Mouse (Mus musculus) forebrain, embryonic 12.5 days (tissue): Measurements from ENCODE around the gene Vsx1. TPM values are rescaled to one million over a fixed set of nuclear protein-coding genes. Genes with fewer than 3 reads are reported as not detected.

Source experiments
- ATAC-seq: fragments of 200-750 bp; cut with Nextera tagmentation; 2 replicates; pipeline ENCODE4 v1.8.0; 2017; ENCODE audit warnings: moderate TSS enrichment; ENCODE audit not compliant: low FRiP score
- H3K27ac ChIP-seq: fragments of 300-500 bp; sonication (generic); 2 replicates; pipeline ENCODE4 v1.5.1; 2016; ENCODE audit warnings: mild to moderate bottlenecking
- H3K27me3 ChIP-seq: fragments of 300-500 bp; sonication (generic); 2 replicates; pipeline ENCODE4 v1.6.1; 2016; ENCODE audit warnings: mild to moderate bottlenecking
- H3K36me3 ChIP-seq: fragments of 300-500 bp; sonication (generic); replicated peaks from 2 replicates; pipeline ENCODE4 v1.6.1; 2016; ENCODE audit warnings: mild to moderate bottlenecking
- H3K4me1 ChIP-seq: fragments of 300-500 bp; sonication (generic); 2 replicates; pipeline ENCODE4 v1.6.1; 2016
- H3K4me2 ChIP-seq: fragments of 300-500 bp; sonication (generic); 2 replicates; pipeline ENCODE4 v1.6.1; 2016; ENCODE audit warnings: mild to moderate bottlenecking, moderate library complexity
- H3K4me3 ChIP-seq: fragments of 300-500 bp; sonication (generic); replicated peaks from 2 replicates; pipeline ENCODE4 v1.5.1; 2016; ENCODE audit warnings: mild to moderate bottlenecking
- H3K9ac ChIP-seq: fragments of 300-500 bp; sonication (generic); 2 replicates; pipeline ENCODE4 v1.6.1; 2016; ENCODE audit warnings: mild to moderate bottlenecking
- H3K9me3 ChIP-seq: fragments of 300-500 bp; sonication (generic); 2 replicates; pipeline ENCODE4 v1.6.1; 2016
- WGBS: fragments of 180-500 bp; shearing (Covaris S2); methylation state at CpG from one replicate; pipeline ENCODE4 v1.1.7; 2016; 5-methylcytosine and 5-hydroxymethylcytosine counted together
- polyA plus RNA-seq: library from polyadenylated mRNA; unstranded; fragments of >200 nt; fragmentation: Nextera tagmentation; extraction: Ambion mirVana; gene quantifications from 2 replicates; pipeline ENCODE4 v1.2.1, GENCODE M21; 2016

The Vsx1 gene
- polyA plus RNA-seq, 1 experiment from 2014 or later, result 0.11 TPM

GRCm38 (mm10) chr2:150665534-150666451, 23.4 kb downstream of the Vsx1 start:
- 55% methylated on average over 10 of the region's 10 CpGs for WGBS
- peaks cover 47% of the 10 kb centered on the region for H3K4me1 ChIP-seq
- H3K4me2 ChIP-seq, result peak overlapping the region; percentile 39
- no peak overlapping the region; the same call in 1 of the 2 replicates for H3K9ac ChIP-seq
- peak overlapping the region; percentile 54 for H3K27ac ChIP-seq
- H3K4me3 ChIP-seq, result peak overlapping the region; percentile 16
- H3K9me3 ChIP-seq, result no peaks in the 10 kb centered on the region
- no peaks in the 10 kb centered on the region for H3K36me3 ChIP-seq
- peaks cover 15% of the 10 kb centered on the region for H3K27me3 ChIP-seq
- ATAC-seq, result no peak; the same call in 1 of the 2 replicates

GRCm38 (mm10) chr2:150665006-150665405, 24.2 kb downstream of the Vsx1 start:
- 0 out of 2 replicates have a peak, but pooled peaks cover 2% of the 10 kb centered on the region for H3K36me3 ChIP-seq
- no peak for ATAC-seq
- 0 out of 2 replicates have a peak overlapping the region, but pooled peaks have one; percentile 54 for H3K27ac ChIP-seq
- H3K27me3 ChIP-seq, result peaks cover 15% of the 10 kb centered on the region
- peak overlapping the region; percentile 39 for H3K4me2 ChIP-seq
- H3K4me3 ChIP-seq, result no peak overlapping the region
- H3K9me3 ChIP-seq, result no peaks in the 10 kb centered on the region
- 72% methylated on average over 2 of the region's 2 CpGs for WGBS
- peaks cover 50% of the 10 kb centered on the region for H3K4me1 ChIP-seq
- no peak overlapping the region for H3K9ac ChIP-seq

GRCm38 (mm10) chr2:150664152-150664920, 24.8 kb downstream of the Vsx1 start:
- no peaks in the 10 kb centered on the region for H3K9me3 ChIP-seq
- H3K36me3 ChIP-seq, result peaks cover 6% of the 10 kb centered on the region; the same call in 1 of the 2 replicates
- H3K27ac ChIP-seq, result peak overlapping the region; percentile 44; the same call in 1 of the 2 replicates
- H3K4me3 ChIP-seq, result no peak overlapping the region
- peak overlapping the region; percentile 39; the same call in 1 of the 2 replicates for H3K4me2 ChIP-seq
- peaks cover 50% of the 10 kb centered on the region for H3K4me1 ChIP-seq
- H3K9ac ChIP-seq, result no peak overlapping the region
- 64% methylated on average over 5 of the region's 5 CpGs for WGBS
- no peak for ATAC-seq
- peaks cover 11% of the 10 kb centered on the region for H3K27me3 ChIP-seq

GRCm38 (mm10) chr2:150663255-150663654, 25.9 kb downstream of the Vsx1 start:
- Histone ChIP-seq H3K4me1 (peaks cover 46% of the 10 kb centered on the region), H3K27ac (0 out of 2 replicates have a peak overlapping the region, but pooled peaks have one; percentile 6), H3K4me2 (no peak overlapping the region), H3K4me3 (no peak overlapping the region), H3K9ac (no peak overlapping the region), H3K27me3 (peaks cover 3% of the 10 kb centered on the region; the same call in 1 of the 2 replicates), H3K9me3 (no peaks in the 10 kb centered on the region), H3K36me3 (peaks cover 10% of the 10 kb centered on the region; the same call in 1 of the 2 replicates)
- no peak for ATAC-seq
- WGBS, result 66% methylated on average over 9 of the region's 9 CpGs

GRCm38 (mm10) chr2:150662007-150662406, 27.2 kb downstream of the Vsx1 start:
- Histone ChIP-seq H3K27ac (no peak overlapping the region), H3K27me3 (no peaks in the 10 kb centered on the region), H3K9ac (no peak overlapping the region), H3K4me1 (peaks cover 45% of the 10 kb centered on the region), H3K4me2 (no peak overlapping the region), H3K4me3 (no peak overlapping the region), H3K9me3 (no peaks in the 10 kb centered on the region), H3K36me3 (peaks cover 10% of the 10 kb centered on the region; the same call in 1 of the 2 replicates)
- ATAC-seq, result no peak
- 83% methylated on average over 2 of the region's 2 CpGs for WGBS

GRCm38 (mm10) chr2:150660668-150661451, 28.3 kb downstream of the Vsx1 start:
- no peak for ATAC-seq
- H3K9ac ChIP-seq, result no peak overlapping the region
- 92% methylated on average over 5 of the region's 5 CpGs for WGBS

GRCm38 (mm10) chr2:150660049-150660448, 29.1 kb downstream of the Vsx1 start:
- no peaks in the 10 kb centered on the region for H3K9me3 ChIP-seq
- ATAC-seq, result no peak
- no peaks in the 10 kb centered on the region for H3K27me3 ChIP-seq
- no peak overlapping the region for H3K4me2 ChIP-seq
- 70% methylated on average over 4 of the region's 4 CpGs for WGBS
- no peak overlapping the region for H3K4me3 ChIP-seq
- no peak overlapping the region for H3K27ac ChIP-seq
- peaks cover 15% of the 10 kb centered on the region; the same call in 1 of the 2 replicates for H3K36me3 ChIP-seq
- no peak overlapping the region for H3K9ac ChIP-seq
- peaks cover 41% of the 10 kb centered on the region for H3K4me1 ChIP-seq

More at GRCm38 (mm10) chr2:150660668-150661451, 28.3 kb downstream of the Vsx1 start:
- Histone ChIP-seq H3K4me1 (peaks cover 49% of the 10 kb centered on the region), H3K27me3 (no peaks in the 10 kb centered on the region), H3K4me2 (no peak overlapping the region), H3K36me3 (peaks cover 10% of the 10 kb centered on the region; the same call in 1 of the 2 replicates), H3K27ac (no peak overlapping the region), H3K9me3 (no peaks in the 10 kb centered on the region), H3K4me3 (no peak overlapping the region)

- ATAC-seq, result peak; percentile 91
- H3K4me3 ChIP-seq, result no peak overlapping the region
- no peak overlapping the region for H3K4me2 ChIP-seq
- peaks cover 31% of the 10 kb centered on the region for H3K4me1 ChIP-seq
- WGBS, result 33% methylated on average over 8 of the region's 8 CpGs
- H3K27ac ChIP-seq, result peak overlapping the region; percentile 85
- no peaks in the 10 kb centered on the region for H3K9me3 ChIP-seq
- H3K27me3 ChIP-seq, result no peaks in the 10 kb centered on the region
- H3K9ac ChIP-seq, result no peak overlapping the region
- peaks cover 15% of the 10 kb centered on the region; the same call in 1 of the 2 replicates for H3K36me3 ChIP-seq
These were observed 32.0 kb downstream of the Vsx1 start for GRCm38 (mm10) chr2:150656975-150657768.

- H3K36me3 ChIP-seq, result peaks cover 15% of the 10 kb centered on the region; the same call in 1 of the 2 replicates
- ATAC-seq, result no peak
- H3K27ac ChIP-seq, result peak overlapping the region; percentile 85; the same call in 1 of the 2 replicates
- WGBS, result 95% methylated on average over 3 of the region's 3 CpGs
- no peak overlapping the region for H3K4me2 ChIP-seq
- no peaks in the 10 kb centered on the region for H3K9me3 ChIP-seq
- no peak overlapping the region for H3K9ac ChIP-seq
- no peak overlapping the region for H3K4me3 ChIP-seq
- no peaks in the 10 kb centered on the region for H3K27me3 ChIP-seq
- peaks cover 28% of the 10 kb centered on the region for H3K4me1 ChIP-seq
These were observed 33.0 kb downstream of the Vsx1 start for GRCm38 (mm10) chr2:150656112-150656511.

GRCm38 (mm10) chr2:150655290-150655689, 33.9 kb downstream of the Vsx1 start:
- 87% methylated on average over 6 of the region's 6 CpGs for WGBS
- H3K4me3 ChIP-seq, result no peak overlapping the region
- no peak overlapping the region for H3K4me2 ChIP-seq
- no peaks in the 10 kb centered on the region for H3K27me3 ChIP-seq
- ATAC-seq, result no peak
- peaks cover 12% of the 10 kb centered on the region; the same call in 1 of the 2 replicates for H3K36me3 ChIP-seq
- no peaks in the 10 kb centered on the region for H3K9me3 ChIP-seq
- peaks cover 31% of the 10 kb centered on the region for H3K4me1 ChIP-seq
- H3K9ac ChIP-seq, result no peak overlapping the region
- no peak overlapping the region for H3K27ac ChIP-seq

- 93% methylated on average over 2 of the region's 2 CpGs for WGBS
- no peak overlapping the region for H3K4me2 ChIP-seq
These were observed 34.3 kb downstream of the Vsx1 start for GRCm38 (mm10) chr2:150654814-150655213.

More at GRCm38 (mm10) chr2:150654814-150655213, 34.3 kb downstream of the Vsx1 start:
- H3K4me1 ChIP-seq, result peaks cover 36% of the 10 kb centered on the region
- no peak overlapping the region for H3K9ac ChIP-seq
- H3K27ac ChIP-seq, result no peak overlapping the region
- H3K9me3 ChIP-seq, result no peaks in the 10 kb centered on the region
- H3K4me3 ChIP-seq, result no peak overlapping the region
- ATAC-seq, result no peak
- no peaks in the 10 kb centered on the region for H3K27me3 ChIP-seq
- peaks cover 12% of the 10 kb centered on the region; the same call in 1 of the 2 replicates for H3K36me3 ChIP-seq
